Mouse (Mus musculus): ENCODE data around the gene Rpl10. TPM values are rescaled to one million over a fixed set of nuclear protein-coding genes. Genes with fewer than 3 reads are reported as not detected.

The Rpl10 gene
- 724 and 770 TPM in 2 replicates for polyA plus RNA-seq (2014; fragmentation: Nextera tagmentation; extraction: Ambion mirVana)

DNA sequence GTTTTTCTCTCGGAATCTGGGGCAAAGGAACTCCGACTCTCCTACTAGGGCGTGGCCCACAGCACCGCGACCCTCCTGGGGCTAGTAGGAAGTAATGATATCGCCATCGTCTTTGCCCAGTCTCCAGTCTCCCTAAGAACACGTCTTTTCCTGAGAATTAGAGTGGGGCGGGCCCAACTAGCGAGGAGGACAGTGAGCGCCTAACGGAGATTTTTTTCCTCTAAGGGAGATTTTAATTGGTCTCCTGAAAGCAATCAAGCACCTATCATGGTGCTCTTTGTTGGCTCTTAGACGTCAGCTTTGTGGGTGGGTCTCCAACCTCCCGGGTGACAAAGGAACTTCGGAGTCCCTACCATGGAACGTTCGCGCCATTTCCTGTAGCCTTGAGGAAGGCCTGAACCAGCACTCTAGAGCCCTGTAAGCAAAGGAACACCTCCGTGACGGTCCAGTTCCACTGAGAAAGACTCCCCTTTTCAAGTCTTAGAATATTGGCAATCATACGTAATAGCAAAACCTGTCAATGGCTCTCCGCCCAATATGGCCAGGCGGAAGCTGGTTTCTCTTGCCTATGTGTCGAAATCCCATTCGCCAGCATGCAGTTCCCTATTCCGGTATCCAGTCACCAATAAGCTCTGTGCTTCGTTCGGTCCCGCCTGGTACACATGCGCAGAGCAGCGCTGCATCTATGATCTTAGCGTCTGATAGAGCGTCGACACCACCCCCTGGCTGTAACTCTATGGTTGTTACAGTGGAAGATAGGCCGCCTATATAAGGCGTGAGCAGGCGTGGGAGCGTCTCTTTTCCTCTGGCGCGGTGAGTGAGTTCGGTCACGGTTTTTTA, at the start of gene Rpl10:
TSS of gene Rpl10 (plus strand) at position 751 of the 840 bp plus-strand sequence.
- Histone ChIP-seq H3K9me3 (ENCODE audit: control insufficient read depth, low read length) (no peaks in the 10 kb centered on the region), H3K4me1 (replicated peaks; ENCODE audit: control insufficient read depth, insufficient read depth, low read length) (no peaks in the 10 kb centered on the region), H3K9ac (ENCODE audit: low read depth, low read length) (peak within 1 kb of the TSS; percentile 71), H3K36me3 (ENCODE audit: control insufficient read depth, insufficient read depth, low read length) (no peaks in the 10 kb centered on the region), H3K4me3 (ENCODE audit: low read depth, low read length) (peak within 1 kb of the TSS; percentile 54), H3K4me2 (replicated peaks; ENCODE audit: low read depth, low read length) (peak within 1 kb of the TSS; percentile 49), H3K27me3 (ENCODE audit: control insufficient read depth, insufficient read depth, low read length) (no peaks in the 10 kb centered on the region), H3K27ac (ENCODE audit: low read depth, low read length) (peak within 1 kb of the TSS; percentile 90)
- 15% methylated on average over 42 of the region's 42 CpGs for WGBS
- DNase-seq (ENCODE audit: low spot score) (peak; percentile 91), ATAC-seq (ENCODE audit: low FRiP score) (peak; percentile 95)

- Histone ChIP-seq H3K27me3 (ENCODE audit: control insufficient read depth, insufficient read depth, low read length) (no peaks in the 10 kb centered on the region), H3K9me3 (ENCODE audit: control insufficient read depth, low read length) (no peaks in the 10 kb centered on the region), H3K4me1 (replicated peaks; ENCODE audit: control insufficient read depth, insufficient read depth, low read length) (no peaks in the 10 kb centered on the region), H3K36me3 (ENCODE audit: control insufficient read depth, insufficient read depth, low read length) (peaks cover 6% of the 10 kb centered on the region), H3K4me3 (ENCODE audit: low read depth, low read length) (no peak overlapping the region), H3K4me2 (replicated peaks; ENCODE audit: low read depth, low read length) (no peak overlapping the region), H3K9ac (ENCODE audit: low read depth, low read length) (no peak overlapping the region), H3K27ac (ENCODE audit: low read depth, low read length) (no peak overlapping the region)
- 88% methylated on average over 1 of the region's 1 CpGs for WGBS
- no peak for ATAC-seq (ENCODE audit: low FRiP score)
- no peak for DNase-seq (ENCODE audit: low spot score)
Measured at GRCm38 (mm10) chrX:74230038-74230437, 40.6 kb upstream of the Rpl10 start.

DNA sequence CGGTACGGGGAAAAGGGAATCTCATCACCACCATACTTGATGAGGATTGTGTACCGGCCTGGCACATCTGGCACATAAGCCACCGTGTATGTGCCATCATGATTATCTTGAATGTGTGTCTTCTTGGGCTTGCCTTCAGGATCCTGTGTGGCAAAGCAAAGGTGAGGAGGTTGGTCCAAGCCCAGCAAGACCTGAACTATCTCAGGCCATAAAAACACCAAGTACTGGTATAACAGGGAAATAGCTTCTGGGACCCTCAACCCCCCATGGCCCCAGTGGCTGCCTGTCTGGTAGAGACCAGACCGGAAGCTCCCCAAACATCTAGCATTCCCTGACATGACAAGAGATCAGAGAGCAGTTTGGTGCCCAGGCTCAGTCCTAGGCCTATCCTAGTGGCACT, 37.4 kb upstream of the Rpl10 start:
- no peaks in the 10 kb centered on the region for H3K4me1 ChIP-seq (replicated peaks; ENCODE audit: control insufficient read depth, insufficient read depth, low read length)
- no peak overlapping the region for H3K4me2 ChIP-seq (replicated peaks; ENCODE audit: low read depth, low read length)
- H3K9me3 ChIP-seq (ENCODE audit: control insufficient read depth, low read length), result no peaks in the 10 kb centered on the region
- H3K4me3 ChIP-seq (ENCODE audit: low read depth, low read length), result no peak overlapping the region
- no peaks in the 10 kb centered on the region for H3K27me3 ChIP-seq (ENCODE audit: control insufficient read depth, insufficient read depth, low read length)
- H3K9ac ChIP-seq (ENCODE audit: low read depth, low read length), result no peak overlapping the region
- H3K36me3 ChIP-seq (ENCODE audit: control insufficient read depth, insufficient read depth, low read length), result peaks cover 7% of the 10 kb centered on the region
- ATAC-seq (ENCODE audit: low FRiP score) (no peak), DNase-seq (ENCODE audit: low spot score) (no peak)
- WGBS, result 93% methylated on average over 5 of the region's 5 CpGs
- H3K27ac ChIP-seq (ENCODE audit: low read depth, low read length), result no peak overlapping the region

GRCm38 (mm10) chrX:74240332-74240731, 30.3 kb upstream of the Rpl10 start:
- Histone ChIP-seq H3K9ac (ENCODE audit: low read depth, low read length) (no peak overlapping the region), H3K36me3 (ENCODE audit: control insufficient read depth, insufficient read depth, low read length) (peaks cover 11% of the 10 kb centered on the region; the same call in 1 of the 2 replicates)

GRCm38 (mm10) chrX:74243396-74243795, 27.2 kb upstream of the Rpl10 start:
- WGBS, result 92% methylated on average over 2 of the region's 2 CpGs
- no peaks in the 10 kb centered on the region for H3K4me1 ChIP-seq (replicated peaks; ENCODE audit: control insufficient read depth, insufficient read depth, low read length)
- peak overlapping the region; percentile 57 for H3K4me3 ChIP-seq (ENCODE audit: low read depth, low read length)
- H3K36me3 ChIP-seq (ENCODE audit: control insufficient read depth, insufficient read depth, low read length), result peaks cover 9% of the 10 kb centered on the region; the same call in 1 of the 2 replicates
- H3K4me2 ChIP-seq (replicated peaks; ENCODE audit: low read depth, low read length), result peak overlapping the region; percentile 49; the same call in 1 of the 2 replicates
- no peaks in the 10 kb centered on the region for H3K27me3 ChIP-seq (ENCODE audit: control insufficient read depth, insufficient read depth, low read length)
- ATAC-seq (ENCODE audit: low FRiP score) (no peak), DNase-seq (ENCODE audit: low spot score) (no peak)
- no peak overlapping the region for H3K27ac ChIP-seq (ENCODE audit: low read depth, low read length)
- no peaks in the 10 kb centered on the region for H3K9me3 ChIP-seq (ENCODE audit: control insufficient read depth, low read length)
- H3K9ac ChIP-seq (ENCODE audit: low read depth, low read length), result no peak overlapping the region

More at GRCm38 (mm10) chrX:74240332-74240731, 30.3 kb upstream of the Rpl10 start:
- no peaks in the 10 kb centered on the region for H3K9me3 ChIP-seq (ENCODE audit: control insufficient read depth, low read length)
- H3K4me2 ChIP-seq (replicated peaks; ENCODE audit: low read depth, low read length), result no peak overlapping the region
- ATAC-seq (ENCODE audit: low FRiP score) (no peak), DNase-seq (ENCODE audit: low spot score) (no peak)
- H3K27me3 ChIP-seq (ENCODE audit: control insufficient read depth, insufficient read depth, low read length), result no peaks in the 10 kb centered on the region
- H3K4me1 ChIP-seq (replicated peaks; ENCODE audit: control insufficient read depth, insufficient read depth, low read length), result no peaks in the 10 kb centered on the region
- no peak overlapping the region for H3K4me3 ChIP-seq (ENCODE audit: low read depth, low read length)
- H3K27ac ChIP-seq (ENCODE audit: low read depth, low read length), result no peak overlapping the region
- WGBS, result 94% methylated on average over 4 of the region's 4 CpGs

DNA sequence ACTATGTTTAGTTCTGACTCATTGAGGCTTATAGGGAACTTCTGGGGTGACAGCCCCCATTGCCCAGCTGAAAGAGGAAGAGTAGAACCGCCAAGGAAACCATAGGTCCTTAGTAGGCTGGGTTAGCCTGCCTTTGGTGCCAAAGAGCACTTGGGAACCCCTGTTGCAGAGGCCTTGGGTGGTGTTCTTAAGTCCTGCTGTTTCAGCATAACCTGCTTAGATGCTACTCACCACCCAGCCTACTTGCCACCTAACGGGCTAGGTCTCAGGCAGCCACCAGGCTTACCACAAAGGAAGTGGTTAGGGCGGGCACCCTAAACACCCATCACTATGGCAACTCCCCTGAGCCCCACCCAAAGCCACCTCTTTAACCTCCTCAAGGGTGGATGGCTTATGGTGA, 26.8 kb upstream of the Rpl10 start:
- H3K9me3 ChIP-seq (ENCODE audit: control insufficient read depth, low read length), result no peaks in the 10 kb centered on the region
- no peak for ATAC-seq (ENCODE audit: low FRiP score)
- no peak for DNase-seq (ENCODE audit: low spot score)
- WGBS, result 72% methylated on average over 3 of the region's 3 CpGs
- H3K4me3 ChIP-seq (ENCODE audit: low read depth, low read length), result peak overlapping the region; percentile 57
- no peaks in the 10 kb centered on the region for H3K4me1 ChIP-seq (replicated peaks; ENCODE audit: control insufficient read depth, insufficient read depth, low read length)
- no peaks in the 10 kb centered on the region for H3K27me3 ChIP-seq (ENCODE audit: control insufficient read depth, insufficient read depth, low read length)
- H3K36me3 ChIP-seq (ENCODE audit: control insufficient read depth, insufficient read depth, low read length), result peaks cover 9% of the 10 kb centered on the region; the same call in 1 of the 2 replicates
- peak overlapping the region; percentile 40 for H3K9ac ChIP-seq (ENCODE audit: low read depth, low read length)
- peak overlapping the region; percentile 49 for H3K4me2 ChIP-seq (replicated peaks; ENCODE audit: low read depth, low read length)
- H3K27ac ChIP-seq (ENCODE audit: low read depth, low read length), result no peak overlapping the region

- H3K4me2 ChIP-seq (replicated peaks; ENCODE audit: low read depth, low read length), result peak overlapping the region; percentile 49
- H3K27me3 ChIP-seq (ENCODE audit: control insufficient read depth, insufficient read depth, low read length), result no peaks in the 10 kb centered on the region
- no peaks in the 10 kb centered on the region for H3K9me3 ChIP-seq (ENCODE audit: control insufficient read depth, low read length)
- peak overlapping the region; percentile 57 for H3K4me3 ChIP-seq (ENCODE audit: low read depth, low read length)
- H3K36me3 ChIP-seq (ENCODE audit: control insufficient read depth, insufficient read depth, low read length), result peaks cover 9% of the 10 kb centered on the region; the same call in 1 of the 2 replicates
- H3K27ac ChIP-seq (ENCODE audit: low read depth, low read length), result peak overlapping the region; percentile 42
- peak overlapping the region; percentile 76 for H3K9ac ChIP-seq (ENCODE audit: low read depth, low read length)
- ATAC-seq (ENCODE audit: low FRiP score), result peak; percentile 59
- 9% methylated on average over 2 of the region's 3 CpGs for WGBS
- peak; percentile 49 for DNase-seq (ENCODE audit: low spot score)
- H3K4me1 ChIP-seq (replicated peaks; ENCODE audit: control insufficient read depth, insufficient read depth, low read length), result no peaks in the 10 kb centered on the region
Measured at GRCm38 (mm10) chrX:74244614-74245083, 26.0 kb upstream of the Rpl10 start.

DNA sequence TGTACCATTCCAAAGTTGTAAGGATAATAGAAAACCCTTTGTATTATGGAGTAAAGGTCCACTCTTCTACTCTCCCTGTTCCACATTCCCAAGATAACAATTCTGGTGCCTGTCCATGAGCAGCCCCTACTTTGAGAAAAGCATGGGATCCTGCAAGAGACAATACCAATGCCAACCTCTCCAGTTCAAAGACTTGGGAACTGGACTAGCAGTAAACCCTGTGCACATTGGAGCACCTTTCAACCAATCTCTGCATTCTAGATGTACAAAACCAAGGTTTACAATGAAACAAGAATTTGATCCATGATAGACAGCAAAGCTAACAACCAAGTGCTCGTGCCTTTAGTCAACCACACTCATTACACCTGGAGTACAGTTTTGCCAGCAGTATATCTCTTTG, 25.5 kb upstream of the Rpl10 start:
- Histone ChIP-seq H3K27ac (ENCODE audit: low read depth, low read length) (peak overlapping the region; percentile 42; the same call in 1 of the 2 replicates), H3K36me3 (ENCODE audit: control insufficient read depth, insufficient read depth, low read length) (peaks cover 6% of the 10 kb centered on the region; the same call in 1 of the 2 replicates), H3K4me1 (replicated peaks; ENCODE audit: control insufficient read depth, insufficient read depth, low read length) (no peaks in the 10 kb centered on the region), H3K9me3 (ENCODE audit: control insufficient read depth, low read length) (no peaks in the 10 kb centered on the region), H3K4me3 (ENCODE audit: low read depth, low read length) (peak overlapping the region; percentile 57), H3K4me2 (replicated peaks; ENCODE audit: low read depth, low read length) (peak overlapping the region; percentile 49), H3K9ac (ENCODE audit: low read depth, low read length) (peak overlapping the region; percentile 76; the same call in 1 of the 2 replicates), H3K27me3 (ENCODE audit: control insufficient read depth, insufficient read depth, low read length) (no peaks in the 10 kb centered on the region)
- DNase-seq (ENCODE audit: low spot score) (peak; percentile 10), ATAC-seq (ENCODE audit: low FRiP score) (no peak)
- WGBS, result 29% methylated on average over 1 of the region's 1 CpGs
